28 mouse cellular contexts compared by ENCODE assay signal in the genomic region with DNA sequence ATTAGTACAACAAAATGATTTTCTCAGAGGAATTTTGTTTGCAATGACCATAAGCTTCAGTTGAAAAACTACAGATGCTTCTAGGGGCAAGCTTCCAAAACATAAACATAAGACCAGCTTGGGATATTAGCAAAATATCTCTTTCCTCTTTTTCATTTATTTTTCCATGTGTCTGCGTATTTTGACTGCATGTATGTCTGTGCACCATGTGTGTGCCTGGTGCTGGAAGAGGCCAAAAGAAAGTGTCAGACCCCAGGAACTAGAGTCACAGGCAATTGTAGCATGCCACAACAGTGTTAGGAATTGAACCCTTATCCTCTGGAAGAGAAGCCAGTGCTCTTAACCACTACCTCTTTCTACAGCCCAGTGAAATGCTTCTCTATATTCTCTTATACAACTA.
DNase-seq lines count a peak whose midpoint lies in the region; ATAC-seq lines count a peak whose summit lies in the region.
"Had no signal": no experiment of that assay in that cellular context is flagged by ENCODE, and none has a peak within 500 bp of the region (broad histone marks: within the 10 kb centered on the region; RNA-seq: fewer than 3 reads in every experiment).

No protein-coding gene starts in this region.

- H3K27me3 ChIP-seq in lung, embryonic 15.5 days: no peaks in the 10 kb centered on the region
- H3K27me3 ChIP-seq: CH12.LX; embryonic facial prominence, embryonic 13.5 days; embryonic facial prominence, embryonic 15.5 days; forebrain, embryonic 12.5 days; Patski had no signal

- no peak overlapping the region for H3K27ac ChIP-seq in lung, embryonic 15.5 days
- H3K27ac ChIP-seq: embryonic facial prominence, embryonic 13.5 days; embryonic facial prominence, embryonic 15.5 days; forebrain, embryonic 10.5 days; forebrain, embryonic 12.5 days had no signal

- 84% methylated on average over 1 of the region's 1 CpGs for WGBS in lung, embryonic 15.5 days

- H3K4me3 ChIP-seq in lung, embryonic 15.5 days: no peak overlapping the region
- H3K4me3 ChIP-seq: embryonic facial prominence, embryonic 13.5 days; embryonic facial prominence, embryonic 15.5 days; erythroblast, embryonic 14.5 days; forebrain, embryonic 10.5 days; forebrain, embryonic 12.5 days had no signal

- no peaks in the 10 kb centered on the region for H3K36me3 ChIP-seq in lung, embryonic 15.5 days
- H3K36me3 ChIP-seq: embryonic facial prominence, embryonic 13.5 days; embryonic facial prominence, embryonic 15.5 days; forebrain, embryonic 10.5 days; forebrain, embryonic 12.5 days; G1E had no signal

- no peak overlapping the region for H3K9ac ChIP-seq in lung, embryonic 15.5 days
- H3K9ac ChIP-seq: embryonic facial prominence, embryonic 13.5 days; embryonic facial prominence, embryonic 15.5 days; forebrain, embryonic 12.5 days had no signal

- H3K4me2 ChIP-seq in lung, embryonic 15.5 days: no peak overlapping the region
- H3K4me2 ChIP-seq: embryonic facial prominence, embryonic 13.5 days; embryonic facial prominence, embryonic 15.5 days; forebrain, embryonic 12.5 days had no signal

- ATAC-seq in lung, embryonic 15.5 days (ENCODE audit: borderline replicate concordance, extremely low read depth, low FRiP score, low TSS enrichment): peak; percentile 65; the same call in 1 of the 2 replicates
- peak; percentile 59 for ATAC-seq in granulocyte monocyte progenitor cell, adult 5-6 weeks (replicated peaks; ENCODE audit: poor library complexity, severe bottlenecking)
- ATAC-seq: activated CD4-positive, CD25-positive, alpha-beta regulatory T cell, adult 4 months; CD4-positive, CD25-positive, alpha-beta regulatory T cell, adult 4 months; forebrain, embryonic 14.5 days; forebrain, embryonic 16.5 days; Patski had no signal

- intact Hi-C loops in heart, postnatal 10 days (cut with DNase I): no loop called here

- no peaks in the 10 kb centered on the region for H3K9me3 ChIP-seq in lung, embryonic 15.5 days
- H3K9me3 ChIP-seq: embryonic facial prominence, embryonic 13.5 days; embryonic facial prominence, embryonic 15.5 days; forebrain, embryonic 10.5 days; forebrain, embryonic 12.5 days; G1E had no signal

- peak; percentile 19 for DNase-seq in heart, adult 11 months
- DNase-seq in heart, postnatal 10 days: no peak
- no peak for DNase-seq in lung, postnatal 4 days
- no peak for DNase-seq in adrenal gland, postnatal 10 days
- DNase-seq: adrenal gland, adult 8-10 months; adrenal gland, postnatal 25 days; B cell, adult 2 months; cerebellum, adult 11 months; cerebellum, adult 18-20 months; cerebellum, adult 8-10 months; cerebellum, adult 9-11 months; cerebellum, postnatal 14 days; cerebellum, postnatal 36 days; embryo, embryonic 11 days had no signal

- H3K4me1 ChIP-seq in lung, embryonic 15.5 days: peaks cover 3% of the 10 kb centered on the region; the same call in 1 of the 2 replicates
- H3K4me1 ChIP-seq: embryonic facial prominence, embryonic 13.5 days; embryonic facial prominence, embryonic 15.5 days; forebrain, embryonic 10.5 days; forebrain, embryonic 12.5 days had no signal
